Mouse (Mus musculus) layer of hippocampus, postnatal 14 days (tissue): ENCODE results near the gene Bod1. TPM values are rescaled to one million over a fixed set of nuclear protein-coding genes. Genes with fewer than 3 reads are reported as not detected.

ENCODE experiments used
- DNase-seq, 2 experiments: peaks; one replicate each; pipeline ENCODE4 v3.0.0; 2021 to 2022; ENCODE audit warnings: low spot score in 2 of 2, mixed read lengths in 1 of 2
- long read RNA-seq, 2 experiments: library from polyadenylated mRNA; stranded (forward); transcript quantifications; one replicate each; pipeline ENCODE4 v2.0.0; 2021
- total RNA-seq, 2 experiments: library from RNA; stranded (reverse); gene quantifications; 2 replicates each; pipeline ENCODE4 v1.2.3; 2021

The Bod1 gene
- 10 to 100 TPM; 87.3 to 87.9 TPM for total RNA-seq
- long read RNA-seq, experiment 1, transcript Bod1-201 (4 exons, 1,394 nt): major isoform, 88 of 109 reads
- long read RNA-seq, experiment 1, transcript Bod1-202 (3 exons, 799 nt): minor isoform, 10 of 109 reads
- long read RNA-seq, experiment 1, partial matches to known transcripts: 7 of 109 reads
- long read RNA-seq, experiment 1, other reads (novel, unspliced or antisense): 4 of 109 reads
- long read RNA-seq, experiment 2, transcript Bod1-202 (3 exons, 799 nt): minor isoform, 7 of 156 reads
- long read RNA-seq, experiment 2, transcript Bod1-201 (4 exons, 1,394 nt): major isoform, 134 of 156 reads
- long read RNA-seq, experiment 2, partial matches to known transcripts: 13 of 156 reads
- long read RNA-seq, experiment 2, other reads (novel, unspliced or antisense): 2 of 156 reads

GRCm38 (mm10) chr11:31671354-31672169 lies at the start of gene Bod1:
TSS of gene Bod1 (minus strand) at chr11:31671885.
- DNase-seq: peak; percentile 90 to 98

DNA sequence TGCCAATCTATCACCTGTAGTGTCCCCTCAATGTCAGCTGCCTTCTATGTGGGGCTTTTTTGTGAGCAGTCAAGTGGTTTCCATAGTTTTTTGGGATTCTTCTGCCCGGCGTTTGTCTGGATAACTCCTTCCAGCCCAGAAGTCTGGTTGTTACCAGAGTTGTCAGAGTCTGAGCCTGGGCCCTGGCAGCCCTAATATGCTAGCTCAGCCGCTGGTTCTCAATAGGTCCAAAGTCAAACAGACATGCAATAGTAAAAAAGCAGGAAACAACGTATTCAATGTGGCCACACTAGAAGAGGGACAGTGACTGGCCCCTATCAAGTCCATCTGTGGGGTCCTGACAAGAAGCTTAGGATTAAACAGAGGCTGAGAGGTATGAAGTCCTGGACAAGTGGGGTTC lies 47.4 kb upstream of the Bod1 start:
- DNase-seq: no peak

DNA sequence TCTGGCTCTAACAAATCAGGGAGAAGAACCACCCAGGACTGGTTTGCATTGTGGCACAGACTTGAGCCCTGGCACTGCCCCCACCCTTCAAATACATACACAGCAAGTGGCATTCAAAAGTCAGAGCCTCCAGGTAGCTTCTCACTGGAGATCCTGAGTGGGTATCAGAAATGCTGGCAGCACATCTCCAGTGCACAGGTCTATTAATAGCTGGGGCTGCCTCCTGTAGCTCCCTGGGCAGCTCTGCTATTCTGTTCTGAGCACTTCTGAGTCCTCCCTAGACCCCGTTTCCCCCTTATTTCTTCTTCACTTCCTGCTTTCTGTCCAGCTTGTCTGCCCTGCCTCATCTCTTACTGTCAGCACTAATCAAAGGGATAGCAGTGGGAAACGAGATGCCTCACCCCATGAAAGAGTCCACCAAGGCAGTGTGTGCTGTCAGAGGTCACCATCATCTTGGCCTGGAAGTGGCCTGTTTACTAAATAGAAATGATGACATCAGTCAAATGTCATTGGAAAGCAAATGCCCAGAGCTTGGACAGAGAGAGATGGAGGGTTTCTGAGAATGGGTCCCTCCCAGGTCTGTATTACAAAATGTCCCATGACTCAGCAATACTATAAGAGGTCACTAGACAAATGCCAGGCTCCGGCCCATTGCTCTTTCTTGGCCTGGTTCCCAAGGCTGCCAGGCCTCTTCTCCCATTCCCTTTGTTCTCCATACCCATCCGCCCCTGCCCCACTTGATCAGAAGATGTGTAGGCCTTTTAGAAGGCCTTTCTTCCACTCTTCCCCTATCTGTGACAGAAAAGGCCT lies 46.4 kb upstream of the Bod1 start:
- no peak for DNase-seq

DNA sequence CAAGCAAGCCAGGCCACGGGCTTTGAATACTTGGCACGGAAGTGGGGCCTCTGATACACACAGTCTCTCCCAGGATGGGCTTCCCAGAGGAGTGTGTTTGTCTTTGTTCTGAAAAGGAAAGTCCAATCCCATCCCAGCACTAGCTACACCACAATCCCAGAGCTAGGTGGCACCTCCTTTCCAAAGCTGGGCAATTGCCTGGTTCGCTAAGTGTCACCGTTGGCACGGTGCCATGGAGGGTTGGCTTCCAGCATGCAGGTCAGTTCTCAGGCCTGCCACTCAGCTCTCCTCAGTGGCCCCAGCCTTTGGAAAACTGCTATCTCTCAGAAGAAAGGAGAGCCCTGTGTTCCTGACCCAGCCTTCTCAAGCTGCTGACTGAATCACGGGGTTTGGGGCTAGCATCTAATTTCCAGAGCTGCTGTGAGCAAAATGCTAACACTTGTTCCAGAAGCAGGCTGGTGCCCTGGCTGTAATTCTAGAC lies 42.0 kb upstream of the Bod1 start:
- peak; percentile 64 to 88 for DNase-seq

DNA sequence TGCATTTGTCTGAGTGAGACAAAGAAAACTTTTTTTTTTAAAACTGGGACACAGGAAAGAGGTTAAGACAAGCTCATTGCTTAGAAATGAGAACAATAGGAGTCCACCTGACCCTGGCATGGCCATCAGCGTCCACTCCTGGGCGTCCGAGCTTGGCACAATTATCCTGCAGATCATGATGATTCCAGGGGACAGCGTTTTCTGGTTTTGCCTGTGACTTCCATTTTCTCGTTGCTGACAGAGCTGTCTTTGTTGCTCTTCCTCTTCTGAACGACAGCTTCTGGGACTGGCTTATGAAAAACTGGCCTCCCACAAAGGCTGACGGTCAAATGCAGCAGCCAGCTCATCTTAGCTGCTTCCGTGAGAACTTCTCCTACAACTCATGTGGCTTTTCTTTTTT lies 41.4 kb upstream of the Bod1 start:
- peak in 1 of 2 experiments; percentile 54 for DNase-seq

GRCm38 (mm10) chr11:31707771-31708170 lies 36.1 kb upstream of the Bod1 start:
- DNase-seq: no peak

DNA sequence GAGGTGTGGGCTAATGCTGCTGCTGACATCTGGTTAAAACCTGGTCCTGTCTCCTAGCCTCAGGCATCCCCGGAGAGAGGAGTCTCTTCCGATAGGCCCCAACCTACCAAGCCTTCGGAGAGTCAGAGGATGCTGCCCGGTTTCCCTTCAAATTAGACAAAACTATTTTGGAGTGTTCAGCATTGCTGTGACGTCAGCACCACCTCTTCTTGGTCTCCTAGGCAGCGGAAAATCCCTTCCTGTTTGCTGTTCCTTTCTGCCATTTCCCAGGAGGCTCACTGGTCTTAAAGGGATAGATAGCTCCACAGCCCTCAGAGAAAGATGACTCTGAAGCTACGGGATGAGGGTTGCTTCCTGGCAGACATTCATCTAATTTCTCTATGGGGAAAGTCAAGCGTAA lies 31.5 kb upstream of the Bod1 start:
- DNase-seq: peak in 1 of 2 experiments; percentile 59

DNA sequence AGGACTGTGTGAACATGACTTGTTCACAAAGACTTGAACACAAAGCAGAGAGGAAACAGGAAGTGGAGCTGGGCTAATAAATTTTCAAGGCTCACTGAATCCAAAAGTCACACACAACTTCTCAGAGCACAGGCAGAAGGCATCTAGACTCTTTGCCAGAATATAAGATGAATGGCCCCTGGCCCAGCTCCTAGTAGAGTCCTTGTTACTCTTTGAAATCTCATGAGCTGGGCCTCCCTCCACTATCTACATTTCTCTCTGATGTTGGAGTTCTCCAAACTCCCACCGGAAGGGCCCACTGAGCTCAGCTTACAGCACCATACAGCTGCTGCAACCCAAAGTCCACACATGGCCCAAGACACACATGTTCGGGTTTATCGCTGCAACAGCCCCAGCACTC lies 30.2 kb upstream of the Bod1 start:
- no peak for DNase-seq

- DNase-seq: no peak
Measured at GRCm38 (mm10) chr11:31699502-31699901, 27.8 kb upstream of the Bod1 start.

DNA sequence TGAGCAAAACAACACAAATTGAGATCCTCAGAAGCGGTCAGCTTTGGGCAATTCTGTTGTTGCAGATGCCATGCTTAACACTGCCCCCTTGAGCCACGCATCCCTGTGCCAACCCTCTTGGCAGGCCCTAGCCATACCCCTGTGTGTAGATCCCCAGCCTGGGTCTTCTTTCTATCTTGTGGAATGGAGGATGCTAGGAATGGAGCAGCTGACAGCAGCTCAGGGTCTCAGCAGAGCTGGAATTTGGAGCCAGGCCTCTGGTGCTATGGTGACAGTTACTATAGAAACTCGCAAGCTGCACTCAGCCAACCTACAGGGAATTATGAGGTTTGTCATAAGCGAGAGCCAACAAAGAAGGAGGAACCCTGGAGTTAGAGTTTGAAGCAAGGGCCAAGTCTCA lies 23.1 kb upstream of the Bod1 start:
- peak; percentile 84 to 92 for DNase-seq

GRCm38 (mm10) chr11:31694109-31694508 lies 22.4 kb upstream of the Bod1 start:
- no peak for DNase-seq

DNA sequence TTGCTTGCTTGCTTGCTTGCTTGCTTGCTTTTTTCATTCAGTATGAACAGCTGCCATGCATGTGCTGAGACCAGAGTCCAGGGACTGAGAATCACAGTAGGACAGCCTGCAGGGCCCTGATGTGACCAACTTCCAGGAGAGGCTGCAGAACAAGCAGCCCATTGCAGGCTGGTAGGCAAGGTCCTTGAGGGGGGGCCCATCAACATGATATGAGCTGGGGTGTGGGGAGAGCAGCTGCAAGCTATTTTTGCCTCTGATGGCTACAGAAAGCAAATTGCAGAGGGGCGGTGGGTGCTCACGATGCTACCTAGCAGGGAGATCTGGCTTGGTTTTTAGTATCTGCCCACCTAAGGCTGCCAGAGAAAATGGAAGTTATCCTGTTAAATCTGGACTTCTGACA lies 21.6 kb upstream of the Bod1 start:
- no peak for DNase-seq

GRCm38 (mm10) chr11:31688956-31689355 lies 17.3 kb upstream of the Bod1 start:
- no peak for DNase-seq

DNA sequence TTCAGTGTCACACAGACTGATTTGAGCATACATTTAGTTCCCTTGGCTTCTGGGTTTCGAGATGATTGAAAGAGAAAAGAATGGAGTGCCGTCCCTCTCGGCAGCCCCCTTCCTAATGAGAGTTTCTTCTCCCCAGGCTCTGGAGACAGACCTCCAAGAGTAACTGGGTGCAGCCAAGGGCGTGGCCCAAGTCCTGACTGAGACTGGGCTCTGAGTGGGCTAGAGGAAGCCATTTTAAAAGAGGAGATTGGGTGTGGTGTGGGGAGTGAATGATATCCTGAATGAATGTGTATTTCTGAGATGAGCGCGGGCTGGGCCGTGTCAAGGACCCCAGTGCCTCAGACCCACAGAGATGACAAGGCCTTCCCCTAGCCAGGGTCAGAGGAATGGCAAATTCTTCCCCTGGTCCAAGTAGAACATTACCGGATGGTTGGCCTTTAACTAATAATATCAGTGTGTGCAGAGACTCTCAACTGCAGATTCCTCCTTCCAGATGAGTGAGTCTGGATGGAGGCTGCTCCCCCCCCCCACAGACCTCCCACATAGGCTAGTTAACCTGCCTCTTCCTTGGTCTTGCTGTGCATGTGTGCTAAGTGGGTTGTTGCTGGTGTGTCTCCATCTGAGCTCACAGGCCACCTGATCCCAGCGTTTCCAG lies 13.4 kb upstream of the Bod1 start:
- DNase-seq: no peak

DNA sequence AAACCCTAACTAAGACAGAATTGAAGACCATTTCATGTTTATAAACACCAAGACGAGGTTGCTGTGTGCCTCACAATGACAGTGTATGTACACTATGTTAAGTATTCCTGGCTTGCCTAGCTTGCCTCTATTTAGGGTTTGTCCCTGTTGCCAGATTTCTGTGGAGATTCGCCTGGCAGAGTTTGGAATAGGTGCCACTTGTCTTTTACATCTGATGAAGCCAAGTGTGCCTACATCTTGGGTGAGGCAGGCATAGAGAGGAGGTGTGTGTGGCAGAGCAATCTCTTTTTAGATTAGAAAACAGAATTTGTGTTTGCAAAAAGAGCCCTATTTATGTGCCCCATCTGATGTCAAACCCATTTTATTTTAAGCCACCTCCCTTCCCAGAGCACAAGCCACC lies 12.4 kb upstream of the Bod1 start:
- no peak for DNase-seq

DNA sequence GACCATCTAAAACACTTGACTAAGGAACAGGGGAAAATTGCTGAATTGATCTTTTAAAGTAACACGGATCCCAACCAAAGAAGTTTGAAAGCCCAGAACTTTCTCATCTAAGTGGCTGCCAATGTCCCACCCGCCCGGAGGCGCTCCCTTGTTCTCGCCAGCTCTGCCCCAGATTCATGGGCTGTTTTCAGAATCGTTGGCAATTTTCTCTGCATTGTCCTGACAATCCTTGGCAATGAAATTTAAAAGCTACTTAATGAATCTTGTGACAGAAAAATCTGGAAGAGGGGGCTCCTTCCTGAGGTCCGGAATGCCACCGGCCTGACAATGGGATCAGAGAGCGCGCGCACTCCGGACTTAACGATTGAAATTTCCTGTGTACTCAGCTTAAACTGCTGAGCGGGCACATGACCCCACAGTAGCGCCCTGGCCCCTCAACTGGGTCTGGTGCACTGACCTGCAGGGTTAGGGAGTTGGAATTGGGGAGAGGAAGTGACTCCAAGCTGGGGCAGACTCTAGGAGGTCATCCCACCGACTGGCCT lies 8.2 kb upstream of the Bod1 start:
- DNase-seq: peak in 1 of 2 experiments; percentile 61

- no peak for DNase-seq
Measured at GRCm38 (mm10) chr11:31677309-31677708, 5.6 kb upstream of the Bod1 start.

DNA sequence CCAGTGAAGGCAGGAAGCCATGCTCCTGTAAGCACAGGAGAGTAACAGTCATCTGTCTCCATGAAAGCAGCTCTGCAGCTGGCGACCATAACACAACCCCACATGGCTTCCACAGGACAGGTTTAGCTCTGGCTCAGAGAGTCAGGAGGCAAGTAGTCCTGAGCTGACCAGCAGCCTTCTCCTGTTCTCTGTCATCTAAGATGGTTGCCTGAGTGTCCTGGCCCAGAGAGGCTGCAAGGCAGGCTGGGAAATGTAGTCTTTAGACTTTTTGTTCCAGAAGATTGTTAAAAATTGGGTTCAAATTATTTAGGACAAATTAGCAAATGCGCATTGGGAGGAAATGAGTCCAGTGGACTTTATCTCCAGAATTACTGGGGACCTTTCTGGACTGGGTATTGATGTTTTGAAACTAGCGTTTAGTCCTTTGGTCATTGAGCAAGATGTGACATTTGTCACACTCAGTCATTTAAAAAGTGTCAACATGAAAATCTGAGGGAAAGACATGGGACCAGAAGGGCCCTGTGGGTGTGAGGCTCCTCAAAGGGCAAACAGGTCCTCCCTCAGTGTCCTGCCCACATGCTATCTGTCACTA lies 5.1 kb upstream of the Bod1 start:
- DNase-seq: no peak

DNA sequence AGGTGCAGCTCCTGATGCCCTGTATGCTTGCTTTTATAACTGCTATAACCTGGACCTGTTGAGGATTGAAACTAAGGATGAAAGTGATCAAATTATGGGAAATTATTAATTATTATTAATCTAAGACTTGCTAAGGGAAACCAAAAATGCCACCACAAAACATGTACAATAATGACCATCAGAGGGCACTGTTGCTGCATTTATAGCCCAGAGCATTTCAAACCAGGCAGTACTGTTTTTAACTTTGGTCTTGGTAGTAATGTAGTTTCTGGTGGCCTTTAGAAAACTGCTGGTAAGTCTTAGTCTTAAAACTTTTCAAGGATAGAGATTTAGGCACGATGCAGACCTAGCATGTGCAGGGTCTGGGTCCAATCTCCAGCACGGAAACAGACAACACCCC lies 3.7 kb upstream of the Bod1 start:
- DNase-seq: peak; percentile 52 to 86

DNA sequence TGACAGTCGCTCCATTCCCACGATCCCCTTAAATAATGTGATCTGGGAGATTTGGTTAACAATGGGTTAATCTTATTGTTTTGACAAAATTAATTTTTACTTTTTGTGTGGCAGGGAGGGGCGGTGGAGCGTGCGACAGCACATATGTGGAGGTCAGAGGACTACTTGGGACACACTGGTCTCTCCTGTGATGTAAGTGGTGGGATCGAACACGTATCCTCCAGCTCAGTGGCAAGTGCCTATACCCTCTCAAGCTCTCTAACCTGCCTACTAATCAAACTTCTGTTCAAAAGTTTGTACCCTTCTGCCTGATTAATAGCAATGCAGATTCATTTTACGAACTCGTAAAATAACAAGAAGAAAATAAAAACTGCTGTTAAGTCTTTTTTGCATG lies 482 bp upstream of the Bod1 start:
- no peak for DNase-seq
